ENCODE assay signal across 8 mouse cellular contexts in the genomic region with DNA sequence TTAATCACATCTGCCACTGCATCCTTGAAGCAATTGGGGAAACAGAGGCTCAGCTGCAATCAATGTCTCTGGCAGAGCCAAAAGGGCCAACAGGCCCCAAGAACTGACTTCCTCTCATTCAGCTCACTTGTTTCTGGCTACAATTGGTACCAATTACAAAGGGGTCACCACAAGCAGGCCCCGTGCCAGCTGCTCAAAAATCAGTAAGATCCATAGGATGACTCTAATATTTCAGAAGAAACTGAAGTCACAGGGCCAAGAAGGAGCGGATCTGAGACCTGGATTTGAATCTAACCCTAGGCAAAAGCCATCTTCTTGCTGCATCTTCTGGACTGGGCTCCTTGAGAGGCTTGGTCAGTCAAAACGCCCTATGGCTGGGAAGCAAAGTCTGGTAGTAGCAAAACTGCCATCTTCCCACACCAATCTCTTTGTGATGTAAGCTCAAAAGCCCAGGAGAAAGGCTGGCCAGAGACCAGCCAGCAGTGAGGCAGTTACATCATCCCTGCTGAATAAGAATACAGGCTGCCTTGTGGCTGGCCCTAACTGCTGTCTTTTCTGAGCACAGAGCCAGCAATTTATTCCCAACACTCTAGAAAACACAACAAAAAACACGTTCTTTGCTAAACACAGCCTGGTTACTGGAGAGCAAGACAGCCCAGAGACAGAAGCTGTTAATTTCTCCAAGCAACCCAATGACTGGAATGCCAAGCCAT. TPM values are rescaled to one million over a fixed set of nuclear protein-coding genes. Genes with fewer than 3 reads are reported as not detected.
DNase-seq lines count a peak whose midpoint lies in the region; ATAC-seq and TF ChIP-seq lines count a peak whose summit lies in the region.

No protein-coding gene starts in this region.

- DNase-seq in lung, postnatal 14 days, result no peak
- DNase-seq in hindbrain, embryonic 10.5 days (ENCODE audit: low spot score), result no peak
- DNase-seq in kidney, adult 18-20 months, result no peak

- H3K27ac ChIP-seq in lung, embryonic 16.5 days (ENCODE audit: low read length), result no peak overlapping the region
- H3K27ac ChIP-seq in cortical plate, adult 2 months (ENCODE audit: insufficient read depth, low read length), result peak overlapping the region; percentile 99
- H3K27ac ChIP-seq in hindbrain, embryonic 10.5 days, result no peak overlapping the region
- no peak overlapping the region for H3K27ac ChIP-seq in limb, embryonic 12.5 days
- no peak overlapping the region for H3K27ac ChIP-seq in small intestine, adult 2 months (ENCODE audit: insufficient read depth, low read depth, low read length)

- no peaks in the 10 kb centered on the region for H3K36me3 ChIP-seq in lung, embryonic 16.5 days (ENCODE audit: control insufficient read depth, insufficient read depth, low read length)
- peaks cover 32% of the 10 kb centered on the region for H3K36me3 ChIP-seq in hindbrain, embryonic 10.5 days
- peaks cover 24% of the 10 kb centered on the region for H3K36me3 ChIP-seq in limb, embryonic 12.5 days
- peaks cover 15% of the 10 kb centered on the region; the same call in 1 of the 2 replicates for H3K36me3 ChIP-seq in small intestine, adult 2 months (ENCODE audit: control insufficient read depth, insufficient read depth, low read length)

- H3K9me3 ChIP-seq in lung, embryonic 16.5 days (ENCODE audit: control insufficient read depth, low read length), result no peaks in the 10 kb centered on the region
- H3K9me3 ChIP-seq in hindbrain, embryonic 10.5 days, result no peaks in the 10 kb centered on the region
- H3K9me3 ChIP-seq in limb, embryonic 12.5 days, result no peaks in the 10 kb centered on the region

- H3K4me1 ChIP-seq in lung, embryonic 16.5 days (replicated peaks; ENCODE audit: control insufficient read depth, insufficient read depth, low read length), result peaks cover 18% of the 10 kb centered on the region
- peaks cover 10% of the 10 kb centered on the region for H3K4me1 ChIP-seq in cortical plate, adult 2 months (ENCODE audit: control insufficient read depth, insufficient read depth, low read length)
- peaks cover 29% of the 10 kb centered on the region for H3K4me1 ChIP-seq in hindbrain, embryonic 10.5 days (replicated peaks)
- peaks cover 25% of the 10 kb centered on the region for H3K4me1 ChIP-seq in limb, embryonic 12.5 days (replicated peaks)
- H3K4me1 ChIP-seq in small intestine, adult 2 months (ENCODE audit: control insufficient read depth, insufficient read depth, insufficient read length, low read length), result peaks cover 30% of the 10 kb centered on the region

- ATAC-seq in lung, embryonic 16.5 days (ENCODE audit: low read depth), result no peak
- ATAC-seq in limb, embryonic 12.5 days (ENCODE audit: insufficient number of reproducible peaks, insufficient read depth, low FRiP score, low TSS enrichment, low read depth), result no peak
- ATAC-seq in CD4-positive, CD25-positive, alpha-beta regulatory T cell, adult 4 months, result no peak

- peak; percentile 69; the same call in 1 of the 2 replicates for TF ChIP-seq POLR2A in cortical plate, adult 2 months (IDR thresholded peaks at IDR 0.05; ENCODE audit: extremely low read depth, insufficient read depth, low read length)
- no peak for TF ChIP-seq POLR2A in small intestine, adult 2 months (IDR thresholded peaks at IDR 0.05; ENCODE audit: low read depth, low read length)

- 73% methylated on average over 4 of the region's 4 CpGs for WGBS in lung, embryonic 16.5 days
- WGBS in hindbrain, embryonic 10.5 days, result 82% methylated on average over 4 of the region's 4 CpGs
- WGBS in limb, embryonic 12.5 days, result 79% methylated on average over 4 of the region's 4 CpGs
- 74% methylated on average over 4 of the region's 4 CpGs for WGBS in small intestine, adult 2 months

- H3K4me3 ChIP-seq in lung, embryonic 16.5 days (ENCODE audit: low read length), result no peak overlapping the region
- peak overlapping the region; percentile 72 for H3K4me3 ChIP-seq in cortical plate, adult 2 months (ENCODE audit: insufficient read depth, low read length)
- peak overlapping the region; percentile 86 for H3K4me3 ChIP-seq in hindbrain, embryonic 10.5 days
- H3K4me3 ChIP-seq in limb, embryonic 12.5 days (replicated peaks), result peak overlapping the region; percentile 100; the same call in 1 of the 2 replicates
- peak overlapping the region; percentile 96; the same call in 1 of the 2 replicates for H3K4me3 ChIP-seq in small intestine, adult 2 months (ENCODE audit: low read depth, low read length)

- peak overlapping the region; percentile 94 for H3K9ac ChIP-seq in lung, embryonic 16.5 days (ENCODE audit: low read length)
- H3K9ac ChIP-seq in limb, embryonic 12.5 days (replicated peaks), result peak overlapping the region; percentile 91

- peak overlapping the region; percentile 72; the same call in 1 of the 2 replicates for H3K4me2 ChIP-seq in lung, embryonic 16.5 days (ENCODE audit: low read depth, low read length)
- peak overlapping the region; percentile 97 for H3K4me2 ChIP-seq in limb, embryonic 12.5 days

- no peaks in the 10 kb centered on the region for H3K27me3 ChIP-seq in lung, embryonic 16.5 days (ENCODE audit: control insufficient read depth, insufficient read depth, low read depth, low read length)
- no peaks in the 10 kb centered on the region for H3K27me3 ChIP-seq in hindbrain, embryonic 10.5 days (ENCODE audit: insufficient read depth, poor library complexity, severe bottlenecking)
- H3K27me3 ChIP-seq in limb, embryonic 12.5 days, result no peaks in the 10 kb centered on the region
- H3K27me3 ChIP-seq in small intestine, adult 2 months (ENCODE audit: control insufficient read depth, insufficient read depth, low read length), result no peaks in the 10 kb centered on the region

- TF ChIP-seq CTCF in cortical plate, adult 2 months (IDR thresholded peaks at IDR 0.05; ENCODE audit: extremely low read depth, insufficient read depth, low read length), result no peak
- TF ChIP-seq CTCF in small intestine, adult 2 months (IDR thresholded peaks at IDR 0.05; ENCODE audit: extremely low read depth, insufficient read length, insufficient replicate concordance, low read depth, low read length), result no peak

RNA-seq across cellular contexts. Expression of a gene that starts 1.5 kb away (rescaled TPM):
- polyA plus RNA-seq in lung, embryonic 16.5 days (2015; fragmentation: Nextera tagmentation; extraction: Ambion mirVana), result 101 and 113 TPM in 2 replicates
- polyA plus RNA-seq in cortical plate, adult 2 months (2012; rRNA removed), result 98.0 and 102 TPM in 2 replicates
- polyA plus RNA-seq in hindbrain, embryonic 10.5 days (2016; fragmentation: Nextera tagmentation; extraction: Ambion mirVana), result 137 TPM in 2 replicates
- 99.2 and 101 TPM in 2 replicates for polyA plus RNA-seq in limb, embryonic 12.5 days (2016; fragmentation: Nextera tagmentation; extraction: Ambion mirVana)
- 50.5 and 116 TPM in 2 replicates for polyA plus RNA-seq in small intestine, adult 2 months (2012; rRNA removed)
- polyA plus RNA-seq in CD4-positive, CD25-positive, alpha-beta regulatory T cell, adult 4 months (2017; shearing (Covaris generic)), result 100 to 1,000 TPM; 187 to 302 TPM

RNA-seq across cellular contexts. Expression of a gene that starts 1.7 kb away (rescaled TPM):
- polyA plus RNA-seq in lung, embryonic 16.5 days (2015; fragmentation: Nextera tagmentation; extraction: Ambion mirVana), result 14.8 and 16.2 TPM in 2 replicates
- polyA plus RNA-seq in cortical plate, adult 2 months (2012; rRNA removed), result 62.9 and 63.2 TPM in 2 replicates
- polyA plus RNA-seq in hindbrain, embryonic 10.5 days (2016; fragmentation: Nextera tagmentation; extraction: Ambion mirVana), result 20.1 and 25.1 TPM in 2 replicates
- 14.9 and 15.1 TPM in 2 replicates for polyA plus RNA-seq in limb, embryonic 12.5 days (2016; fragmentation: Nextera tagmentation; extraction: Ambion mirVana)
- polyA plus RNA-seq in small intestine, adult 2 months (2012; rRNA removed), result 25.4 and 54.9 TPM in 2 replicates
- polyA plus RNA-seq in CD4-positive, CD25-positive, alpha-beta regulatory T cell, adult 4 months (2017; shearing (Covaris generic)), result 10 to 100 TPM; 10.5 to 20.9 TPM

RNA-seq across cellular contexts. Expression of a gene that starts 47.0 kb away (rescaled TPM):
- 120 and 130 TPM in 2 replicates for polyA plus RNA-seq in lung, embryonic 16.5 days (2015; fragmentation: Nextera tagmentation; extraction: Ambion mirVana)
- 1.4 and 1.8 TPM in 2 replicates for polyA plus RNA-seq in cortical plate, adult 2 months (2012; rRNA removed)
- polyA plus RNA-seq in hindbrain, embryonic 10.5 days (2016; fragmentation: Nextera tagmentation; extraction: Ambion mirVana), result 45.3 and 45.5 TPM in 2 replicates
- 69.0 and 82.0 TPM in 2 replicates for polyA plus RNA-seq in limb, embryonic 12.5 days (2016; fragmentation: Nextera tagmentation; extraction: Ambion mirVana)
- 12.1 and 13.2 TPM in 2 replicates for polyA plus RNA-seq in small intestine, adult 2 months (2012; rRNA removed)
- under 1 TPM in 1 of 2 experiments, not detected in 1; 0.27 TPM for polyA plus RNA-seq in CD4-positive, CD25-positive, alpha-beta regulatory T cell, adult 4 months (2017; shearing (Covaris generic))
